Mouse (Mus musculus) limb, embryonic 14.5 days (tissue): ENCODE results near the gene Ints6. TPM values are rescaled to one million over a fixed set of nuclear protein-coding genes. Genes with fewer than 3 reads are reported as not detected.

Source experiments
- ATAC-seq: fragments of 200-750 bp; cut with Nextera tagmentation; 2 replicates; pipeline ENCODE4 v1.8.0; 2017; ENCODE audit warnings: low read depth, moderate number of reproducible peaks, moderate TSS enrichment; ENCODE audit not compliant: low FRiP score
- DNase-seq: peaks from one replicate; pipeline ENCODE4 v3.0.0-alpha.2; 2015; ENCODE audit warnings: low spot score
- H3K27ac ChIP-seq: fragments of 300-500 bp; sonication (generic); replicated peaks from 2 replicates; pipeline ENCODE4 v1.5.1; 2014; ENCODE audit warnings: low read depth, mild to moderate bottlenecking, low read length, moderate library complexity, mixed read lengths
- H3K27me3 ChIP-seq: fragments of 300-500 bp; sonication (generic); 2 replicates; pipeline ENCODE4 v1.6.1; 2014; ENCODE audit warnings: low read length, mixed read lengths; ENCODE audit not compliant: control insufficient read depth, insufficient read depth
- H3K36me3 ChIP-seq: fragments of 300-500 bp; sonication (generic); 2 replicates; pipeline ENCODE4 v1.6.1; 2014; ENCODE audit warnings: mild to moderate bottlenecking, low read length, moderate library complexity, mixed read lengths; ENCODE audit not compliant: control insufficient read depth, insufficient read depth
- H3K4me1 ChIP-seq: fragments of 300-500 bp; sonication (generic); 2 replicates; pipeline ENCODE4 v1.6.1; 2014; ENCODE audit warnings: antibody characterized with exemption, low read length, mixed read lengths; ENCODE audit not compliant: control insufficient read depth, insufficient read depth
- H3K4me2 ChIP-seq: fragments of 300-500 bp; sonication (generic); replicated peaks from 2 replicates; pipeline ENCODE4 v1.6.1; 2014; ENCODE audit warnings: low read depth, mild to moderate bottlenecking, low read length, moderate library complexity; ENCODE audit not compliant: severe bottlenecking
- H3K4me3 ChIP-seq: fragments of 300-500 bp; sonication (generic); replicated peaks from 2 replicates; pipeline ENCODE4 v1.5.1; 2014; ENCODE audit warnings: low read length
- H3K9ac ChIP-seq: fragments of 300-500 bp; sonication (generic); 2 replicates; pipeline ENCODE4 v1.6.1; 2014; ENCODE audit warnings: mild to moderate bottlenecking, low read depth, low read length, moderate library complexity; ENCODE audit not compliant: severe bottlenecking
- H3K9me3 ChIP-seq: fragments of 300-500 bp; sonication (generic); 2 replicates; pipeline ENCODE4 v1.6.1; 2016; ENCODE audit warnings: low read length; ENCODE audit not compliant: control insufficient read depth
- POLR2A ChIP-seq: fragments of 200-500 bp; IDR thresholded peaks from 2 replicates; pipeline ENCODE4 v1.8.0; 2012; ENCODE audit warnings: inconsistent platforms, mild to moderate bottlenecking, moderate library complexity, borderline replicate concordance; ENCODE audit not compliant: insufficient read depth, insufficient read length; ENCODE audit errors: extremely low read depth
- WGBS: fragments of 180-500 bp; shearing (Covaris S2); extraction: QIAGEN DNeasy Blood & Tissue Kit; methylation state at CpG from one replicate; pipeline ENCODE4 v1.1.7; 2014; 5-methylcytosine and 5-hydroxymethylcytosine counted together
- polyA plus RNA-seq, 2 experiments: library from polyadenylated mRNA; depleted of rRNA in 1 of 2; stranded (reverse) in 1 of 2; unstranded in 1 of 2; fragments of >200 nt; fragmentation: Nextera tagmentation in 1 of 2; extraction: Ambion mirVana in 1 of 2; gene quantifications; 2 replicates each; pipeline versions ENCODE4 v1.2.1 to v1.2.3; 2012 to 2014

The Ints6 gene
- polyA plus RNA-seq, 2 experiments: 18.9 to 27.3 TPM

DNA sequence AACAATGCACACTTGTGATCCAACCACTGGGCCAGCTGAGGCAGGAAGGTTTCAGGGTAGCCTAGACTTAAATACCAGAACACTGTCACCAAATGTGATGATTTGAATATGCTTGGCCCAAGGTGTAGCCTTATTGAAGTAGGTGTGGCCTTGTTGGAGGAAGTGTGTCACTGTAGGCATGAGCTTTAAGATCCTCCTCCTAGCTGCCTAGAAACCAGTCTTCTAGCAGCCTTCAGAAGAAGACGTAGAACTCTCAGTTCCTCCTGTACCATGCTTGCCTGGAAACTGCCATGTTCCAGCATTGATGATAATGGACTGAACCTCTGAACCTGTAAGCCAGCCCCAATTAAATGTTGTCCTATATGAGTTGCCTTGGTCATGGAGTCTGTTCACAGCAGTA is 25.3 kb downstream of the Ints6 start:
- 94% methylated on average over 1 of the region's 1 CpGs for WGBS
- no peaks in the 10 kb centered on the region for H3K27me3 ChIP-seq
- H3K9ac ChIP-seq: no peak overlapping the region
- no peaks in the 10 kb centered on the region for H3K9me3 ChIP-seq
- ATAC-seq (no peak), DNase-seq (no peak)
- no peaks in the 10 kb centered on the region for H3K4me1 ChIP-seq
- TF ChIP-seq POLR2A: no peak
- H3K27ac ChIP-seq: no peak overlapping the region
- no peak overlapping the region for H3K4me2 ChIP-seq
- no peak overlapping the region for H3K4me3 ChIP-seq
- H3K36me3 ChIP-seq: peaks cover 32% of the 10 kb centered on the region

DNA sequence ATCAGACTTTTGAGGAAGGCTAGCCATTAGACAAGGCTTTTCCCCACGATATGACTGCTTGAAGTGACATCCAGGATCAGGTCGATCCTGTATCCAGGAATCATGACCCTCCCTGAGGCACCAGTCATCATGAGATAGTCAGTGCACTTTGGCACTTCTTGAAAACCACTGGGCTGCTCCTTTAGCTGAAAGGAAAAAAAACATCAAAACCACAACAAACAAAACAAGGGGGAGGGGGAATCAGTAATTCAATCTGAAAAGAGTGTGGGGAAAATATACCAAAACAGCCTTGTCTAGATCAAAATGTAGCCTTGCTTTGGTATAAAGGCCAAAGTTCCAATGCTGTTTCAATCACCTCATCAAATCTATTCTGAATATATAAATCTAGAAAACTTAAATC is 27.3 kb downstream of the Ints6 start:
- ATAC-seq (no peak), DNase-seq (no peak)
- no peaks in the 10 kb centered on the region for H3K27me3 ChIP-seq
- no peak for TF ChIP-seq POLR2A
- peaks cover 27% of the 10 kb centered on the region for H3K36me3 ChIP-seq
- no peaks in the 10 kb centered on the region for H3K9me3 ChIP-seq
- no peak overlapping the region for H3K4me2 ChIP-seq
- no peak overlapping the region for H3K4me3 ChIP-seq
- WGBS: 81% methylated on average over 2 of the region's 2 CpGs
- H3K4me1 ChIP-seq: no peaks in the 10 kb centered on the region
- H3K9ac ChIP-seq: no peak overlapping the region
- H3K27ac ChIP-seq: no peak overlapping the region

DNA sequence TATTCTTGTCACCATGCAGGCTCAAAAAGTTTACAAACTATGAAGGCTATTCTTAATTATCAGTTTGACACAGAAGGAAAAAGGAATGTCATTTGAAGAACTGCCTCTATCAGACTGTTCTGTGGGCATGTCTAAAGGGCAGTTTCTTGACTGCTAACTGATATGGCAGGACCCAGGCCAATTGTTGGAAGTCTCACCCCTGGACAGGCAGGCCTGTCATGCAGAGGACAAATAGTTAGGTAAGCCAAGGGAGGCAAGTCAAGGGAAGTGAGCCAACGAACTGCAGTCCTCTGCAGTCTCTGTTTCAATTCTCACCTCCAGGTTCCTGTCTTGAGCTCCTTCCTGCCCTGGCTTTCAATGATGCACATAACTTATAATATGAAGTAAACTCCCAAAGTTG is 29.1 kb downstream of the Ints6 start:
- Histone ChIP-seq H3K4me1 (no peaks in the 10 kb centered on the region), H3K27ac (no peak overlapping the region), H3K9me3 (no peaks in the 10 kb centered on the region), H3K4me2 (no peak overlapping the region), H3K4me3 (no peak overlapping the region), H3K9ac (no peak overlapping the region), H3K27me3 (no peaks in the 10 kb centered on the region), H3K36me3 (peaks cover 18% of the 10 kb centered on the region)
- no peak for ATAC-seq
- WGBS: 79% methylated on average over 1 of the region's 1 CpGs
- no peak for DNase-seq
- no peak for TF ChIP-seq POLR2A

DNA sequence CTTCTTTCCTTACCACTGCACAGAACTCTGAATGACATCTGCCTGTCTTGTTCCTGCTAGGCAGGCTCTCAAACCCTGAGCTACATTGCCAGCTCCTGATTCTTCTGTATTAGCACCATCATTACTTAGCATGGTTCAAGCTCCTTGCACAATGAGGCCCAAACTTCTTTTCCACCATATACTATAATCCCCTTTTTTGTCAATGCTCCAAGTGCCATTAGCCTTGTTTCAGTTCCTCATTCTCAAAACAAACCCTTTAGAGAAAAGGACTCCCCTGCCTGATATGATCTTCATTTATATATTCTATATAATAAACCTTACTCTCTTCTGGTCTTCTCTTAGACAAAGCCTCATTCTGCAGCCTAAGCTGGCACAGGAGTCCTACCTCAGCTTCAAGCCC is 36.4 kb downstream of the Ints6 start:
- ATAC-seq: no peak
- no peaks in the 10 kb centered on the region for H3K27me3 ChIP-seq

GRCm38 (mm10) chr14:62721625-62722024 is 39.3 kb downstream of the Ints6 start:
- TF ChIP-seq POLR2A: no peak

More for the DNA sequence above, 36.4 kb downstream of the Ints6 start:
- Histone ChIP-seq H3K9me3 (no peaks in the 10 kb centered on the region), H3K4me2 (no peak overlapping the region), H3K4me3 (no peak overlapping the region), H3K36me3 (0 out of 2 replicates have a peak, but pooled peaks cover 6% of the 10 kb centered on the region), H3K9ac (no peak overlapping the region), H3K27ac (no peak overlapping the region), H3K4me1 (no peaks in the 10 kb centered on the region)
- no peak for DNase-seq
- no peak for TF ChIP-seq POLR2A

GRCm38 (mm10) chr14:62718161-62718560 is 42.8 kb downstream of the Ints6 start:
- Histone ChIP-seq H3K9ac (no peak overlapping the region), H3K36me3 (peaks cover 27% of the 10 kb centered on the region), H3K4me1 (no peaks in the 10 kb centered on the region), H3K27ac (no peak overlapping the region), H3K4me3 (no peak overlapping the region), H3K4me2 (no peak overlapping the region), H3K9me3 (no peaks in the 10 kb centered on the region), H3K27me3 (no peaks in the 10 kb centered on the region)
- ATAC-seq: no peak
- 93% methylated on average over 2 of the region's 2 CpGs for WGBS
- TF ChIP-seq POLR2A: no peak
- no peak for DNase-seq

More at GRCm38 (mm10) chr14:62721625-62722024, 39.3 kb downstream of the Ints6 start:
- Histone ChIP-seq H3K36me3 (0 out of 2 replicates have a peak, but pooled peaks cover 4% of the 10 kb centered on the region), H3K4me3 (no peak overlapping the region), H3K27ac (no peak overlapping the region), H3K9ac (no peak overlapping the region), H3K9me3 (no peaks in the 10 kb centered on the region), H3K4me2 (no peak overlapping the region), H3K27me3 (no peaks in the 10 kb centered on the region), H3K4me1 (no peaks in the 10 kb centered on the region)
- 88% methylated on average over 1 of the region's 1 CpGs for WGBS
- ATAC-seq (no peak), DNase-seq (no peak)
